Mouse (Mus musculus): ENCODE measurements at regions not wholly inside any gene's neighbourhood (a gene's known extent, or its start where the extent isn't known, plus 50 kb on each side); places are given as distances from the start of the nearest gene placed in this dataset.

DNA sequence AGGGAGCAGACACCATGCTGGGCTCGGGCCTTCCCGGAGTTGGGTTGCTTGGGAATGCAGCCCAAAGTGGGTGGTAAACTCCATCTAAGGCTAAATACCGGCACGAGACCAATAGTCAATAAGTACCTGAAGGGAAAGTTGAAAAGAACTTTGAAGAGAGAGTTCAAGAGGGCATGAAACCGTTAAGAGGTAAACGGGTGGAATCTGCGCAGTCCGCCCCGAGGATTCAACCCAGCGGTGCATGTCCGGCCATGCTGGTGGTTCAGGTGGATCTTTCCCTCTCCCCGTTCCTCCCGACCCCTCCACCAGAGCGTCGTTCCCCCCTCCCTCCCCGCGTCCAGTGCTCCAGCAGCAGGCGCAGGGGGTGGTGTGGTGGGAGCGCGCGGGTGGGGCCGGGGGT is 179.1 kb upstream of the Arhgef26 start:
- peak; percentile 44 to 63 for DNase-seq (ENCODE audit: low read depth in 2 of 2, low spot score in 2 of 2)

DNA sequence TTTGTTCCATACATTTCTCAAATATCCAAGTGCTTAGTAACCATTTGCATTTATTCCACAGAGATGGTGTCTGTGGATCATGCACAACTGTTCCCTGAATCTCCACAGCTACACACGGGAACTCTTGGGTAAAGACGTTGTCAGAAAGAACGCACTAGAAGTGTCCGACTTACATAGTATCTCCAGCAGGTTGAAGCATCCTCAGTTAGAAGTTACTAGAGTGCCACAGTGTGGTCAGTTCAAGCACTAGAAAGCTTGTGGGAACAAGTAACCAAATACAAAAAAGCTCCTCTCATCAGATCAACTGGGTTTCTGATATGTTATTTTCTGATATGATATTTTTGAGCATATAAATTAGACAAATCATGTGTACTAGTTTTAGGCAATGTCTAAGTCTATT is 167.5 kb upstream of the Arhgef26 start:
- no peak for DNase-seq (ENCODE audit: low read depth in 2 of 2, low spot score in 2 of 2)

DNA sequence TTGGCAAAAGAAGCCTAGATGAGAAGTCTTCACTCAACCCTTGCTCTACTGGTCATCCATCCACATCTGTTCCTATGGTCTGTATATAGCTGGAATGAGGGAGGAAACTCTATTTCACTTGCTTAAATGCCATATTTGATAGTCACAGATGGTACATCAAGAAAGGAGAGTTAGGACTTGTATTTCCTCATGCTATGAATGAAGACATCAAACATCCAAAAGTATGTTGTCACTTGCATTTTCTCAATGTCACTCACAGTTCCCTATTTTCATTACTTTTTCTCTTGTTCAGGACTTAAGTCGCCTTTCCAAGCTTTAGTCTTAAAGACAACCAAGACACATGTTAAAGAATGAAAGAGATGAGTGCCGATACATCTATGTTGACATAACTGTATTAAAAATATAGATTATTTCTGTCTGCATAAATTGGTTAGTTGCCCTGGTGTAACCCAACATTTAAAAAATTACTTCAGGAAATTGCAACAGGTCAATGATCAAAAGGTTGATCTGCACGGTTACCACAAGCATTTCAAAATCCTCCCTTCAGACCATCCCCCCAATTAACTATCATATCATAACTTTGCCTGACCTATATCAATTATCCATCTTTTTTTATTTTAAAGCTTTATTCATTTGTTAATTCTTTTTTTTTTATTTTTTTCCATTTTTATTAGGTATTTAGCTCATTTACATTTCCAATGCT is 150.2 kb upstream of the Arhgef26 start:
- DNase-seq (ENCODE audit: low read depth in 2 of 2, low spot score in 2 of 2), result no peak

DNA sequence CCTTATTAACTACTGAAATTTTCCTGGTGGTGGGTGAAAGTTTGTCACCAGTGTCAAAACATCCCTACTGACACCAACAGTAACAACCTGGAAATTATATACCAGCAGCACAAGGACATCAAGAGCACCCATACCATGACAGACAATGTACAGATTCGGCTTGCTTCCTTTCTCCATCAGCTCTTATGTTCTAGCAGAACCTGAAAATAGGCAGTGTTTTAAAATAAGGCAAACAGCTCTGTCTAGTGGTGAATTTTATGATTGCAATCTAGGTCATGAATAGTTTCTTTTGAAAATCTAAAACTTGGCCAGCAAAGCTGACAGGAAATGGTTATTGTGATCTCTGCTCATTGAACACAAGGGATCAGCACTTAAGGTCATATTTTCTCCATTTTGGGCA is 145.7 kb upstream of the Arhgef26 start:
- no peak for DNase-seq (ENCODE audit: low read depth in 2 of 2, low spot score in 2 of 2)

DNA sequence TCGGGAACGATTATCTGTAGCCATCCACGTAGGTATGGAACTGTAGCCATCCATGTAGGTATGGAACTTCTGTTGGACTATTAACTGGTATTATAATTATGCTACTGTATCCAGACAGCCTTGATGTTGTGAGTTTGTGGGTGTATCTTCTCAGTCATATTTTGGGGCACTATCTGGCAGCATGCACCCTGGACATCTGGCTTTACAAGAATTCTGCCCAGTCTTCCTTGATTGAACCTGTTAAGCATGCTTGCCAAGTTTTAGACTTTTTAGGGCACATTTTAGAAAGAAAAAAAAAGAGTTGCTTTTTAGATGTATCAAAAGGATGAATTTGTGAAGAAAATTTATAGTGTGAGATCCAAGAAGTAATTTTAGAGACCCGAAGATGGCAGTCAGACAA is 143.7 kb upstream of the Arhgef26 start:
- no peak for DNase-seq (ENCODE audit: low read depth in 2 of 2, low spot score in 2 of 2)

DNA sequence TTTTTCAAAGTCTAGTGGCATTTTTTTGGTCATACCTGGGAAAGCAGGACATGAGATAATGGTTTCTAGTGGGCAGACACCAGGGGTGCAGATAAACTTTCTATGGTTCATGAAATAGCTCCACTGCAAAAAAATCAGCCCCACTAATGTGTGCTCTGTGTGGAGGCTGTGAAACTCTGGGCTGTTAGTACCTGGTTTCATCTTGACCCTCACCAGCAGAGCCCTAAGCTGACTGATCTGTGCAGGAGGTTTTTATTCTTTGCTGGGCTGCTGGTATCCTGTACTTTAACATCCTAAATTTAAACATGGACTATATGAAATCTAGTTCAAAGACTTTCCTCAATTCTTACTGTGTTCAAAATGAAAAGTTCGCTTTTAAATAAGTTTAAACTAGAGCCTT is 141.5 kb upstream of the Arhgef26 start:
- DNase-seq (ENCODE audit: low read depth in 2 of 2, low spot score in 2 of 2), result no peak

DNA sequence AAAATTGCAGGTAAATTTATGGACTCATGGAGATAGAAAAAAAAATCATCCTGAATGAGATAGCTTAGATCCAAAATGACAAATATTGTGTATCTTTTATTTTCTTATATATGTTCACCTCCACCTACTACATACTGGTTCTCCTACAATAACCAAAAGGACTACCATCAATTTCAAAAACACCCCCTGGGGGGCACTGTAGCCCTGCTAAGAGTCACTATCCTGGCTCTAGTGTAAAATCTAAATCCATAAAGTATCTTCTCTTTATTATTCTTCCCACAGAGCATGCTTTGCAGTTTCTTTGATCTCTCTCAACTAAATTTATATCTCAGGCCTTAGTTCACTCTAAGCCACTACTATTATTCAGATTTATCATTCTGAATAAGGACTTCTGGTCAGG is 122.3 kb upstream of the Arhgef26 start:
- DNase-seq (ENCODE audit: low read depth in 2 of 2, low spot score in 2 of 2), result no peak

DNA sequence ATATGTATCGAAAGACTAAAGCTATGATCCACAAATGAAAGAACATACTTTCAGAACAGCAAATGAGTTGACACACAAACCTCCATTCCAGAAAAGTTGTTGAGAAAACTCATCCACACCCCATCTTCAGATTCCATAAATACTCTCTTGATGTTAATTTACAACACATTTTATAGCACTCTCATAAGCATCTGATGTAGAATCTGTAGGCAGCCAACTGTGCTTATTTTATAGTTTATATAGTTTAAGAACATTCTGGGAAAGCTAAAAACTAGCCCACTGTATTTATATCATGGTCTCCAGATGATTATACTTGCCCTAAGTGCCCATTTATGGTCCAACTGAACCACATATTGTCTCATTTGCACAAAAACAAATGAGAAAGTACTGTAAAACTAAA is 120.8 kb upstream of the Arhgef26 start:
- no peak for DNase-seq (ENCODE audit: low read depth in 2 of 2, low spot score in 2 of 2)

DNA sequence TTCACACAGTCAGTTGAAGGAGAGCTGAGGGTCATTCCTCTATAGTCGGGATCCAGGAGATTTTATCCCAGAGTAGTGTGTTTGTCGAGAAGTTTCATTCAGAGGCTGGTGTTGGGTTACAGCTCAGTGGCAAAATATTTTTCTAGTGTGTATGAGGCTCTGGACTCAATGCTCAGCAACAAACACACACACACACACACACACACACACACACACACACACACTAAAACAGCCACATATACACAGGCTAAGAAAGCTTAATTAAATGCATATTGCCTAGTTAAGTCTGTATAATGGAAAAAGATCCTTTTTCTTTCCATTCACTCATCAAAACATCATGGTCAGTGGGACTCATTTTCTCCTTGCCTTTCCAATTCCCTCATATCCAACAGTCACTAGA is 110.4 kb upstream of the Arhgef26 start:
- DNase-seq (ENCODE audit: low read depth in 2 of 2, low spot score in 2 of 2), result no peak

DNA sequence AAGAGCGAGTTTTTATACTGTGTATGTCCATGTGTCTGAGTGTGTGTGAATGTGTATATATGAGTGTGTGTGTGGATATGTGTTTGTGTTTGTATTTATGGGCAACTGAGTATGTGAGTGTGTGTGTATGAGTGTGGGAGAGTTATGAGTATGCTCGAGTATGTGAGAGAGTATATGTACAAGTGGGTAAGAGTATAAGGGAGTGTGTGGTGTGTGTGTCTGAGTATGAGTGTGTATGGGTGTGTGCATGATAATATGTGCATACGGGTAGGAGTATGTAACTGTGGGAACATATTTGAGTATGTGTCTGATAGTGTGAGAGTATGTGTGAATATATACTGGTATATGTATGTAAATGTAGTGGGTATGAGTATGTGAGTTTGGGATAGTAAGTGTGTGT is 110.0 kb upstream of the Arhgef26 start:
- DNase-seq (ENCODE audit: low read depth in 2 of 2, low spot score in 2 of 2), result no peak

DNA sequence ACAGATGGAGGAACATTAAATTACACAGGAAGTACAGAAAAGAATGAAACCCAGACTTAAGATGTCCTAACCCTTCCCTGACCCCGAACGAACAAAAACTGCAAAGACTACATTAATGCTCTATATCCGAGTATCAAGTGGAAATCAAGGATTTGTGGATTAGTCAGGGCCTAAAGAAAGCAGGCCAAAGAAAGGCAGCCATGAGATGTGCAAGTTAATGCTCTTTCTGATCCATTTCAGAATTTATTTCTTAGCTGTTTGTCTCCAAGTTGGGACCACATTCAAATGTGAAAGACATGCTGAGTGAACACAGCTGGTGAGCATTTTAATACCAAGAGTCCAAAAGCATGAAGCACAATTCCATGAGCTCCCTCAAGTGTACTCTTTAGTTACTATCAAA is 97.1 kb upstream of the Arhgef26 start:
- no peak for DNase-seq (ENCODE audit: low read depth in 2 of 2, low spot score in 2 of 2)

DNA sequence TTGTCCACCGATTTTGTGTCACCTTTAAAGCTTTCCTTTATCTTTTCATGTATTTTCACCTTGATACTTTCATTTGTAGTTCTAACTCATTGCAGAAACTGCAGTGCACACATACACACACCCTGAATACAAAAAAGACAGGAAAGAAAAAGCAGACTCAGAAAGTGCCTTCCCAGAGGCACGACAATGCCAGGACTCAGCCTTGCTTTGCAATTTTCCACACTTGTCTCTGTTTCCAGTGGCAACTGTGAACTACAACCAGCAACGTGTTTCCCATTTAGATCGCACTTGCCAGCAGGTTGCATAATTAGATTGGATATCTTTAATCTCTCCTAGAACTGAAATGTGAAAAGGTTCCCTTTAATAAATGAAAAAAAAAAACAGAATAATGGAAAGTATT is 66.4 kb upstream of the Arhgef26 start:
- no peak for DNase-seq (ENCODE audit: low read depth in 2 of 2, low spot score in 2 of 2)

DNA sequence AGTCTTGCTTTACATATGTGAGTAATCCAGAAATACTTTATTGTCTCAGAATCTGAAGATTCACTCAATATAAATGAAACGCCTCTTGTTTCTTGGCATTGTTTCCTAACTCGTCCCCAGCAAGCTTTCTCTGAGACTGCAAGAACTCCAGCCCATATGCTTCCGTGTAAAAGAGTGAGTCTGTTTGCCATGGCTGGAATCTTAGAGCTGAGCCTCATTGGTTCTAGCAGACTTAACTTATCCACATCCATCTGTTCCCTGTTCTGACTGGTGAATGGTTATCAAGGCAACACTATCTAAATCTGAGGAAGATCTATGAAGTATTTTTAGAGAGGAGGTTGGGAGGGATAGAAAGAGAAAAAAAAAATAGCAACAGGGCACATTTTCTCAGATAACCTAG is 59.9 kb upstream of the Arhgef26 start:
- no peak for DNase-seq (ENCODE audit: low read depth in 2 of 2, low spot score in 2 of 2)

DNA sequence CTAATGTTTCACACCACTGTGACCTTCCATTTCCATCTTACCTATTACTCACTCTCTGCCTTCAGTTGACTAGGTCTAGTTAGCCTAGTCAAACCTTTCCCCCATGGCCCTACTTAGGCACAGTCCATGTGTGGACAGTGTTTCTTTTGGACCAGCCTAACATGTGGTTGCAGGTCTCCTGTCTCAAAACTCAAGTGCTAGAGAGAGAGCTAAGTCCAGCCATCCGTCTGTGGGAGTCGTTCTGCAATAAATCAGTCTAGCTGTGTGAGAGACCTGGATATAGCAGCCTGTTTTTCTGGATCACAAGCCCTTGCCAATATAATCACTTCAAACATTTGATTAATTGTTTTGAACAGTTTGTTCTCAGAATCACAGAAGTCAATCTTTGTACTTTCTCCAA is 57.2 kb upstream of the Arhgef26 start:
- no peak for DNase-seq (ENCODE audit: low read depth in 2 of 2, low spot score in 2 of 2)

All from CD8-positive naive resting alpha-beta T cell, adult 2 months (primary cell).